Mouse (Mus musculus): Measurements from ENCODE around the gene Nat8l.
A peak's percentile ranks its signal among the peaks of the same experiment; 100 is the strongest.
"Not testable (repeated sequence)": the region's sequence is repeated elsewhere in the genome, so short reads cannot be mapped to it uniquely, and the experiment has no call there.

Nat8l gene

DNA sequence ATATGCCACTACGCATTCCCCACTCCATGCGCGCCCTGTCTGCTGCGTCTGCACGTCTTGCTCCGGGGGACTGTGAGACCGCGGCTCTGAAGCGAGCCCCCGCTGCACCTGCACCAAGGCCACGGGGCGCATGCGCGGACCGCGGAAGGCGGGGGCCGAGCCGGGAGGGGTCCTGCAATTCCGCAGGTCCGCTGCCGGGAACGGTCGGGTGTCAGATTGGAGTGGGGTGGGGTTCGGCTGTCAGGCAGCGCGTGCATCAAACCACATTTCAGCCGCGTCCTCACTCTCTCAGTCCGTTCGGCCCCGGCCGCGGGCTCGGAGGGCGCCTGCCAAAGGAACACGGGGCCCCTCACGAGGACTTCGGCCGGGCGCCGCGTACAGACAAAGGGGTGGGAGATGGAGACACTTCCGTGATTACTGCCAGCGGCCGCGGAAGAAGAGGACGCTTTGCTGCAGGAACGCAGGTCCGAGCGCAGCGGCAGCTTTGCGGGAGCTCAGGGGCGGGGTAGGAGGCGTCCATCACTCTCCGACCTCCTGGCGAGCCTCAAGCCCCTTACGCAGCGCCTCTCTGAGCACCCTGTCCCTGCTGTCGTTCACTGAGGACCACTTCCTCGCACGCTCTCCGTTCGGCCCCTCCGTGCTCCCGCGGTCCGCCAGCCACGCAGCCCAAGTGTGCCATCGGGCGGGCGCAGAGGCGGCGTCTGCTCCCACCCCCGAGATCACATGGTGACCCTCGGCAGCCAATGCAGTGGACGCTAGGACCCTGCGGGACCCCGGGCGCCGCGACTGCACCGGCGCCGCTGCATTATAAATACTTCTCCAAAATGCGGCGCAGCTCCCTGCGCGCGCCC is at the start of gene Nat8l:
Gene Nat8l, plus strand, starts transcription at position 142 of the 851 bp plus-strand sequence.
- DNase-seq, result peak; percentile 93

DNA sequence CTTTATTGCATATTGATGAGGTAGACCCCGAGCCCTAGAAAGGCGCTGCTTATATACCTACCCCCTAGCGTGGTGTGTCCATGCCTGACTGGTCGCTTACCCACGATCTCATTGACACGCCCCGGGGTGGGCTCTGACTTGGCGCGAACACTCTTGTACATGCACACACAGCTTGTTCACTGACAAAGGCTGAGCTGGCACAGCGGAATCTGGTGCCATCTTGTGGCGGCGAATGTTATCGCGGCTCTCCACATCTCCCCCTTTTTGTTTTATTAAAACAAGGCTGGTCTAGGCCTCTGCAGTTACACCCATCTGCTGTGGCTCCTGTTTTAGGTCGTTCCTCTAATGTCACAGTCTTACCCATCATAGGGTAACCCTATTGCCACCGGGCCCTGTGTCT is 48.7 kb upstream of the Nat8l start:
- DNase-seq, result not testable (repeated sequence)

DNA sequence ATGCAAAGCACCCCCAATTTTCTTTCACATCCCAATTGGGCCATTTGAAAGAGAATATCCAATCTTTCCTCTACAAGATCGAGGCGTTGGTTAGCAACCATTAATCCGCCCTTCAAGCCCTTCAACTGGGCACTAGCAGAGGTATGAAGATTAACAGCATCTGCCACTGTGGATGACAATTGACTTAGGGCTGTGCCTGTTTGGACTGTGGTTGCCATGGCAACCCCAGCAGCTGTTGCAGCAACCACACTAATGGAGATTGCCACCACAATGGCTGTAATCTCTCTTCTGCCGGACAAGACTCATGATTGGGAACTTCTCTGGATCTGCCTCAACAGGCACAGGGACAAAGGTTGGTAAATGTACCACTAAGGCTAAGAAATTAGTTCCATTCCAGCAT is 47.5 kb upstream of the Nat8l start:
- DNase-seq, result no peak

DNA sequence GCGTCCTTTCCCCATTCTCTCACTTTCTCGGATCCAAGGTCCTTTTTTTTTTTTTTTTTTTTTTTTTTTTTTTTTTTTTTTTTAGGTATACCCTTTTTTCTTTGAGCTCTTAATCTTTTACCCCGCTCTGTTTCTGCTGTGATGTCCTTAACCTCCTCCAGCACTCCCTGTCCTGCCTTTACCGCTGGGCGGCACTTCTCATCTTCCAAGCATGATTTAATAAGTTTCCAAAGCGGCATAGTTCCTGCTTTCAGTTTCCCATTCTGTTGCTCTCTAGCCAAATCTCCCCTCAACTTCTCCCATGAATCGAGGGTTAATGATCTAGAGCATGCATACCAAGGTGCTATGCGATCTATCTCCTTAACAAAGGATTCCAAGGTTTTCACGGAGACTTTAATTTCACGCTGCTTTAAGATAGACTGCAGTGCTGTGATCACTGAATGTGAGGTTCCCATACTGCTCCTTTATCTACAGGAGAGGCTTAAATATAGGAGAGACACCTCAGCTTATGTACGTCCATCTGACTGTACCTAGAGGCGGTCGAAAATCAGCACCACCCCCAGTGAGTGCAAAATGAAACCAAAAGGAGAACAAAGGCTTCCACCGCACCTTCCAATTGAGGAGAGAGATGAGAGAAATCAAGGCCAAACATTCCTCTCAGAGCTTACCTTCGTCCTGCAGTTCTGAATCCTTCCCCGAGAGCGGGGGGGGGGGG is 42.2 kb upstream of the Nat8l start:
- DNase-seq, result peak; percentile 43 to 49

DNA sequence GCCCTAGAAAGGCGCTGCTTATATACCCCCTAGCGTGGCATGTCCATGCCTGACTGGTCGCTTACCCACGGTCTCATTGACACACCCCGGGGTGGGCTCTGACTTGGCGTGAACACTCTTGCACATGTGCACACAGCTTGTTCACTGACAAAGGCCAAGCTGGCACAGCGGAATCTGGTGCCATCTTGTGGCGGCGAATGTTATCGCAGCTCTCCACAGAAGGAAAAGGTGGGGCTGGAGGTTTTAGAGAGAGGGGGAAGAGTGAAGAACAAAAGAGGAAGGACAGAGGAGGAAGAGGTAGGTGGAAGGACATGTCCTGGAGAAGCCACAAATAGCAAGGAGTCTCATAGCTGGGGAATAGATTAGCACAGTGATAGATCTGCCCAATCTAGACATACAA is 41.4 kb upstream of the Nat8l start:
- DNase-seq, result peak; percentile 88 to 92

DNA sequence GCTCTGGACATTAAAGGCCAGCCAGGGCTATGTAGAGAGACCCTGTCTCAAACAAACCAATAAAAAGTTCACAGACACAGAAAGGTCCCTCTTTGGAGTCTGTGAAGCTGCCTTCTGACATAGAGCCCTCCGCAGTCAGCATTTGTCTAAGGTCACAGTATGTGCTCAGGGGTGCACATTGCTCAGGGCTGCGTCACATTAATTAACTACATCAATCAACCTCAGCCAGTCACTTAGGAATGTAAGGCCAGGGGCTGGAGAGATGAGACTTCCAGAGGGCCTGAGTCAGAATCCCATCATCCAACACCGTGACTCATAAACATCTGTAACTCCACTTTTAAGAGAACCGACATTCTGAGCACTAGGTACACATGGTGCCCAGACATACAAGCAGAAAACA is 39.9 kb upstream of the Nat8l start:
- DNase-seq, result no peak

DNA sequence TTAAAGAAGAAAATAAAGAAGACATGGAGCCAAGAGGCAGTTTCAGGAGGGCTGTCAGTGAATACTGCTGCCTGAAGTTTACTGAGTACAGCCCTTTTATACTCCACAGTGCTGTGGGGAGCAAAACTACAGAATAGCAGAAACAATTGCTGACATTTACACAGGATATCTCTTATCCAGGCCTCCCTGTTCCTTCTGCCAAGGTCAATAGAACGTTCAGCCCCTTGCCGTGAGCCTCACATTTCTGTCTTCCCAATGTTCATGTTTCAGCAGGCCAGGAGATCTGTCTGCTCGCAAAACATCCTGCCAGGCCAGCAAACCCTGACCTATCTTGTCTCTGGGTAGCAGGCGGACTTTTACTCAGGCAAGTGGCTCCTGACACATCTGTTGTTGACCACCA is 36.4 kb upstream of the Nat8l start:
- DNase-seq, result no peak

DNA sequence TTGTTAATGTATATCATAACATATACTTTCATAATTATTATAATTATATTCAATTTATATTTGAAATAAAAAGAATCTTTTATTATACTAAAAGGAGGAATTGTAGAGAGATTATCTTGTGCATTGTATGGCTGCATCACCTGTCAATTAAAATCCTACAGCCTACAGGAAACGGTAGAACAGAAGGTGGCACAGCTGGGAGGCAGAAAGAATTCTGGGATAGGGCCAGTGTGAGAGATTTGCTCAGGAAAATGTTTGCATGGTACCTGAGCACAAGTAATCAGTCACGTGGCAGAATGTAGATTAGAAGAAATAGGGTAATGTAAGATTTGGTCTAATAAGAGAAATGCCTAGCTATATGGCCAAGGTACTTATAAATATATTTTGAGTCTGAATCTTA is 21.0 kb upstream of the Nat8l start:
- DNase-seq, result peak; percentile 33 to 50

DNA sequence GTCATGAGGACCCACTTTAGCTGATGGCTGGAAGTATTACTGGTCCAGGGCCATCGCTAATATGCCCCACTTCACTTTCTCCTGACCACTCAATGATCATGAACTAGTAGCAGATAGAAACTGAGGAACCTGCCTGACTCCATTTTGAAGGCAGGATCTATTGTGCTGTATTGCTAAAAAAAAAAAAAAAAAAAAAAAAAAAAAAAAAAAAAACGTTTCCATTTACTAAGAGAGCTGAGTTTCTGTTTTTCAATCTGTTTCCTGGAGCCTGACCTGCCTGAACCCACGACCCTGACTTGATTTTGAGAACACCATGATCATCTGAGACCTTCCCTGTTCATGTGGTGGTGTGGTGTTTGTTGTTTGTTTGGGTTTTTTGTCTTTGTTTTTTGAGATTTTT is 19.5 kb upstream of the Nat8l start:
- no peak for DNase-seq

DNA sequence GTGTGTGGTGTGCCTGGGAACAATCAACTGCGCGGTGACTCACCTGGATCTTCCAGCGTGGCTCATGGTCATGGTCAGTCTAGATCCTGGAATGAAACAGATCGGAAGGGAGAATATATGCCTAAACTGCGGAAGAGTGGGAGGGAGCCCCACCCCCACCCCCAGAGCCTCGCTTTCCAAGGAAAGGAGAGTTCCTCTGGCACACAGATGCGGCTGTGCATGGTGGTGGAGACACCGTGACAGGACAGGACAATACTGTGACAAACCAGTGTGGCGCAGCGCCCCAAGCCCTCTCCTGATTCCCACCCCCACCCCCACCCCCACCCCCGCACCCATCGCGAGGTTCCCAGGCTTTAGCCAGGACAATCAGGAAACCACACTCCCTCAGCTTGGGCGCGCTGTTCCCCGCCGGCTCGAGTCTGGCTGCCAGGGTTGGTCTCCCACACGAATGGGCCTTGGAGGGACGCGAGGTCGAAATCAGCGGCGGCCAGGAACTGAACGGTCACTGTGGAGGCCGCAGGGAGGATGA is 13.0 kb upstream of the Nat8l start:
- no peak for DNase-seq

DNA sequence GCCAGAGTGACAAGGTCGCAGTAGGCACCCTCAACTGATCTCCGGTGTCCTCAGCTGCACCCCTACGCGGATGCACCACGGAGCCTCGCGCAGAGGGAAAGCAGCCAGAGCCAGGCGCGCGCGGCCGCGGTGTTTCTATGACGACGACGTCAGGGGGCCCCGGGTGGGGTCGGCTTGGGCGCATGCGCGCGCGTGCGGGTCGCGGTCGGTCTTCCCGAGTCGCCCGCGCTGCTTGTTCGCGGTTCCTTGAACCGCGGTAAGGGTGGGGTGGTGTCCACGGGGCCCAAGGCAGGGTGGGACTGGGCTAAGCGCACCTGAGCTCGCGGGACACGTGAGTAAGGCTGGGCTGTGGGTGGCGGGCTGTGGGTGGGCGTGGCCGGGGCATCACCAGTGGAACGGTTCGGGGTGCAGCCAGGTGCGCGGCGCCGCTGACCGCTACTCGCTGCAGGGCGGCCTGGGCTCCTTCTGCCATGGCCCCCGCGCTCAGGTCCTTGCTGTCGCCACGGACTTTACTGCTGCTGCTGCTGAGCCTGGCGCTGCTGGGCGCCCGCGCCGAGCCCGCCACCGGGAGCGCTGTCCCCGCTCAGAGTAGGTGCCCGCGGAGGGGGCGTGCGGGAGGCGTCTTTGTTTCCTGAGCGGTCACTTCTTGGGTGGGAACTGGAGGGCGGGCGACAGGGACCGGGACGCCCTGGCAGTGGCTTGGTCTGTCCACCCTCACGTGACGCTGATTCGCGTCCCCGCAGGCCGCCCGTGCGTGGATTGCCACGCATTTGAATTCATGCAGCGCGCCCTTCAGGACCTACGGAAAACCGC is 12.3 kb upstream of the Nat8l start, which contains the start of gene Gm1673:
Gene Gm1673, plus strand, starts transcription at position 125 of the 813 bp plus-strand sequence.
- peak; percentile 88 to 91 for DNase-seq

DNA sequence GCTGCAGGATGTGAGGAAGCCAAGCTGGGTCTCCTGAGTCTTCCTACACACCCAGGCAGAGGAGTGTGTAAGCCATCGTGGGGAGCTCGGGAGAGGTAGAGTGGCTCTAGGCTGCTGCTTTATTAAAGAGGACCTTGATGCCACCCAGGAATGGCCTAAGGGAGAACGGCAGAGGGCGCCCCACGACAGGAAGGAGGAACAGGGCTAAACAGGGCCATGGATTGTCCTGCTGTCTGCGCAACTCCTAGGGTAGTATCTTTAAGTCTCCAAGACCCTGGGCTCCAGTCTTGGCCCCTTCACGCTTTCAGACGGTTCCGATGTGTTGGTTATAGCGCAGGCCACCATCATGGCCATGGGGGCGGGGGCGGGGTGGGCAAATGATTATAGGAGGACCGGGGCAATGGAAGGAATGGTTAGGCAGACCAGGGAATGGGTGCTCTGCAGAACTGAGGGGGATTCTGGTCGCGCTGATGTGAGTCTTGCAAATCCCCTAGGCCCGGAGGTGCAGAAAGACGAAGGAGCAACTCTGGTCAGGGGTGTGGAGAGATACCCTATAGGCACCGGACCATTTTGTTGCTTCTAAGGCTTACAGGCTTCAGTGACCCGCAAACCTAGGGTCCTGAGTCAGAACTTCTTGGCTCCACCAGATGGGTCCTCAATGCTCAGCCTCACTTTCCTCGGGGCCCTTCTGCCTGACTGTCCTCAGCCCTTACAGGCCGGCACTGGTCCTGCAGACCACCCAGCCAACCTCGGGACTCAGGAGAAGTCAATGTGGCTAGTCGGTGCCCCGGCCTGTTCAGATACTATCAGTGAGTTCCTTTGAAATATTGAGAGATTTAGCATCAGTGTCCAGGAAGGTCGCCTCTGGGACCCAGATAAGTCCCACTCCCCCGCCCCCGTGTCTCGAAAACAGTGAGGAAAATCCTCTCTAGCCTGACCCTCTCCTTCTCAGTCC is 836 bp upstream of the Nat8l start:
- peak; percentile 76 to 82 for DNase-seq

DNA sequence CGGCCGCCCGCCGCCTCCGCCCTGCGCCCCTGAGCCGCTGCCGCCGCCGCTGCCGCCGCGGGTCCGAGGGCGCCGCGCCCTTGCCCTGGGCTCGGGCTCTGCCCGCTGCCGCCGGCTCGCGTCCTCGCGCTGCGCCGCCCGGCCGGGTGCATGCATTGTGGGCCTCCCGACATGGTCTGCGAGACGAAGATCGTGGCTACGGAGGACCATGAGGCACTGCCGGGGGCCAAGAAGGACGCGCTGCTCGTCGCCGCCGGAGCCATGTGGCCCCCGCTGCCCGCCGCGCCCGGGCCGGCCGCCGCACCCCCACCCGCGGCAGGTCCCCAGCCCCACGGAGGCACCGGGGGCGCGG is 886 bp downstream of the Nat8l start:
- no peak for DNase-seq

DNA sequence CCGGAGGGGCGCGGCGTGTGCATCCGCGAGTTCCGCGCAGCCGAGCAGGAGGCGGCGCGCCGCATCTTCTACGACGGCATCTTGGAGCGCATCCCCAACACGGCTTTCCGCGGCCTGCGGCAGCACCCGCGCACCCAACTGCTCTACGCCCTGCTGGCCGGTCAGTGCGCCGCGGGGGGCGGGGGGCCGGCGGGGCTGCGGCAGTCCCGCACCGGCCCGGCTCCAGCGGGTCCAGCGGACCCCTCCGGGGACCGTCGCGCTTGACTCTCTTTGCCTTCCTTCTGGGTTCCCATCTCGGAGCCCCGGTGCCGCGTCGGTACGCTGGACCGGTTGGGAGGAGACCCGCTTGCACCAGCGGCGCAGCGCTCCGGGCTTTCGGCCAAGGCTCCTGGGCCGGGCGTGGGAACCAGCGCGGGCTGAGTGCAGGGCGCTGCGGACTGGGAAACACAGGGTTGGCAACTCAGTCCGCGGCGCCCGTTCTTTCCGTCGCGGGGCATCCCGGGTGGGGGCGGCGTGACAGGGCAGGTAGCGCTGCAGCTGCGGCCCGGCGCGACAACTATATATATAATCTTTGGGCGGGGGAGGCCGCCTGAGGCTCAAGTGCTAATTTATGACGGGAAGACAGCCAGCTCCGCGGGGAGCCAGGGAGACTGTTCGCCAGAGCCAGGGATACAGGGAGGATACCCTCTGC is 1.4 kb downstream of the Nat8l start:
- DNase-seq, result peak; percentile 68 to 80

DNA sequence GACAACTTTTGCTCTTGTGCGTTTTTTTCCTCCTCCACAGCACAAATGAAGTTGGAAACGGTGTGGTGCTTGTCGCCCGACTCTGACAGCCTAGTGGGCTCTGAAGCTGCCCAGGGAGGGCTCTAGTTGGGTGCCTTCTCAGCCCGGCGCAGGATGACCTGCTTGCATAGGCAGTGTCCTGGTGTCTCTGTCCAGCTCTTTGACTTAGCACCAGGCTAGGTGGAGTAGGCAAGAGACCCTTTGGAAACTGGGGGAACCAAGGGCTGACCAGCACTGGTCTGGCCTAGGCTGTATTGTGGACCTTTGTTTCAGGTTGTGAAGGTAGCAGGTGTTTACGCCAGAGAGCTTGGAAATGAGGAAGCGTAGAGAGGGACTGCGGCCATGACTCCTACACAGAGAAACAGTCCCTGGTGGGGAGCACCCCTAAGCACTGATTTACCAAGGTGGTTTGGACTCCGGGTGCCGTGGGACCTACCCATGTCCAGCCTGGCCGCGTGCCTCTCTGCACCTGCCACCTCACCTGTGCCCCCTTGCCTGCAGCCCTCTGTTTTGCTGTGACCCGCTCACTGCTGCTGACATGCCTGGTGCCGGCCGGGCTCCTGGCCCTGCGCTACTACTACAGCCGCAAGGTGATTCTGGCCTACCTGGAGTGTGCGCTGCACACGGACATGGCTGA is 2.2 kb downstream of the Nat8l start:
- DNase-seq, result peak; percentile 31 to 49

DNA sequence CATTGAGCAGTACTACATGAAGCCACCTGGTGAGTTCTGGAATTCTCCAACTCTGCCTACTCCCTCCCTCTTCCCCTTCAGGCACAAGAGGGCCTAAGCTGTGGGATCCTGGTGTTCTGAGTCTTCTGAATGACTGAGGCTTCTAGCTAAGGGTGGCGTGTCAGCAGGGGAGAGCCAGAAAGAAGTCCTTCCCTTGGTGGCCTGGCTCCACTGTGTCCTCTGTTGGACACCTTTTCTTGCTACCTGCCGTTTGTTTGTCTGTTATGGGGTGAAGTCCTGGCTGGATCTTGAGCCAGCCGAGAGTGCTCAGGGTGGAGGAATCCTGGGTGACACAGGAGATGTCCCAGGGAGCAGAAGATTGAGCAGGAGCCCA is 2.7 kb downstream of the Nat8l start:
- no peak for DNase-seq

DNA sequence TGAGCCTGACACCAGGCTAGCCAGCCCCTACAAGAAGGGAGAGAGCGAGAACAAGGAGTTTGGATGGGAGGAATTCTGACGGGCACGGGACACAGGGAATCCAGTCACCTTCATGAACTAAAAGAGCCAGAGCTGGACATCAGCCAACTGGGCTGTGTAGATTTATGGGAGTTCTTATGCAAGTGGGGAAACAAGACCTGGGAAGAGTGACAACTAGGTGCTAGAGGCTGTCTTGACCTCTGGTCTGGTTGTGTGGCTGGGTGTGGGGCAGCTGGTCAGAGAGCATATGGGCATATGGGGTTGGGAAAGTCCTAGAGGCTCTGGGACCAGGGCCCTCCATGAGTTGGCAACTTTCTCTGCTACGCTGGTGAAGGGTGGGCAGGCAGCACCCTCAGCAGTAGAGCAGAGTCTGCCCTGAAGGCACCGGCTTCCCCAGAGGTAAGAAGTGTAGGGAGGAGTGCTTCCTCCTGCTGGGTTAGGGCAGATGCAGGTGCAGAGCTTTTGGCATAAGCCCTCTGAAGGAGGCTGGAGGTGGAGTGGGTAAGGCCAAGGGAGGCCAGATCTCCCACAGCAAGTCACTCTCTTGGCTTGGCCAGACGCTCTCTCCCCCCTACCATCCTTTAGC is 3.8 kb downstream of the Nat8l start:
- peak in 1 of 2 experiments; percentile 49 for DNase-seq

DNA sequence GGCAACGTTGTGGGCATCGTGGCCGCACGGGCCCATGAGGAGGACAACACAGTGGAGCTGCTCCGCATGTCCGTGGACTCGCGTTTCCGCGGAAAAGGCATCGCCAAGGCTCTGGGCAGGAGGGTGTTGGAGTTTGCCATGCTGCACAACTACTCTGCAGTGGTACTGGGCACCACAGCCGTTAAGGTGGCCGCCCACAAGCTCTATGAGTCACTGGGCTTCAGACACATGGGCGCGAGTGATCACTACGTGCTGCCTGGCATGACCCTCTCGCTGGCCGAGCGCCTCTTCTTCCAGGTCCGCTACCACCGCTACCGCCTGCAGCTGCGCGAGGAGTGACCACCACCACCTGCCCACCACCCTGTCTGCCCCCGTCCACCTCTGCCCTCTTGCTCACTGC is 5.0 kb downstream of the Nat8l start:
- DNase-seq, result no peak

DNA sequence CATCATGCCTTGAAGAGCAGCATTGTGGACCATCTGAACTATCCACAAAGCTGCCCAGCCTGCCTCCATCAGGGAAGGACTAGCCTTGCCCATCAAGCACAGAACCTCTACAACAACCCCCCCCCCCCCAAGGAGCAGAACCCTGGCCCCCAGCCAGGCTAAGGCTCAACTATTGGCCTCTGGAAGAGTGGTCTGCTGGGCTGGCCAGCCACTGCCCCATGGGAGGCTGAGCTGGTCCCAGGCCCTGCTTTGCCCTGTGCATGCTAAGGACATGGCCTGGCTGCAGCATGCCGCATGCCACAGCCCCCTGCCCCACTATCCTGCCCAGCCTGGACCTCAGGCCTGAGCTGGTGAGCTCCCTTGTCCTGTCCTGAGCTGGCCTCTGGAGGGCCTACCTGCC is 5.6 kb downstream of the Nat8l start:
- DNase-seq, result no peak

DNA sequence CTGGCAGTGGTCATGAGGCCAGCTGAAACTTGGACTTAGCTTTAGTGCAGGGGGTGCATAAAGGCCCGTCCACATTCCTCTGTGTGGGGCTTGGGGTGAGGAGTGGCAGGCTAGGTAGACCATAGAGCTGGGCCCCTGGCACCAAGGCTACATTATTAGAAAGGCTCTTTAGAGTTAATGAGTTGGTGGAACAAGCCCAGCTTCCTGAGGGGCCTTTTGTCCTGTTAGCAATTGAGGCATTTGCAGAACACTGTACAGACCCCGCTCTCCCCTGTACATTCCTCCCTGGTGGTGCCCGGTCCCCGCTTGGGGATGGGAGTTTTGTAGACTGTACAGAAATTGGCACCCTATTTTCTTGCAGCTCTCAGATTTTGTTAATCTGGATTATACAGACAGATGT is 6.9 kb downstream of the Nat8l start:
- no peak for DNase-seq

All from cerebellum, adult 18-20 months (tissue).